Comparison of ENCODE assay signal across 23 mouse cellular contexts in the genomic region with DNA sequence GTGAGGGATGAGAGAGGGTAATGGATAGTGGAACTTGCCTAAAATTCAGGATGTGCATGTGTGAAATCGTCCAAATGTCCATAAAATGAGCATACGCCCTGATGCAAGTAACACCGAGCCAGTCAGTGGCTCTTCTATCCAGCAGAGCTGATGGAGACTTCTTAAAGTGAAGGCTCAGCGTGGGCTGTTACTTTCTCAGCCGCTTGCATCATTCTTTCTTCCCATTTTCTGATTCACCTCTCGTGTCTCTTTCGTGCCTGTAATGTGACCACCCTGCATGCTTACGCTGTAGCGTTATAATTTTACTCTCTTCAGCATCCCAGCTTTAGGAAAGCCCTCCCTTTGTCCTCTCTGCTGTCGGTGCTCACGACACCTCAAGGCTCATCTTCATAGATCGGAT. TPM values are rescaled to one million over a fixed set of nuclear protein-coding genes. Genes with fewer than 3 reads are reported as not detected.
A peak's percentile ranks its signal among the peaks of the same experiment; 100 is the strongest.
DNase-seq lines count a peak whose midpoint lies in the region; ATAC-seq and TF ChIP-seq lines count a peak whose summit lies in the region.
"Had no signal": no experiment of that assay in that cellular context is flagged by ENCODE, and none has a peak within 500 bp of the region (broad histone marks: within the 10 kb centered on the region; RNA-seq: fewer than 3 reads in every experiment).

No protein-coding gene starts in this region.

- peaks cover 11% of the 10 kb centered on the region for H3K4me1 ChIP-seq in testis, adult 2 months (ENCODE audit: control insufficient read depth, insufficient read depth, low read length)
- H3K4me1 ChIP-seq in hindbrain, embryonic 12.5 days = no peaks in the 10 kb centered on the region
- H3K4me1 ChIP-seq: embryonic facial prominence, embryonic 10.5 days; embryonic facial prominence, embryonic 12.5 days; forebrain, embryonic 12.5 days had no signal

- no peak overlapping the region for H3K4me2 ChIP-seq in hindbrain, embryonic 12.5 days (replicated peaks)
- H3K4me2 ChIP-seq: embryonic facial prominence, embryonic 12.5 days; forebrain, embryonic 12.5 days had no signal

- 0 out of 2 replicates have a peak overlapping the region, but pooled peaks have one; percentile 16 for H3K27ac ChIP-seq in testis, adult 2 months (ENCODE audit: control insufficient read depth, insufficient read depth, low read depth, low read length)
- no peak overlapping the region for H3K27ac ChIP-seq in hindbrain, embryonic 12.5 days
- H3K27ac ChIP-seq: embryonic facial prominence, embryonic 10.5 days; embryonic facial prominence, embryonic 12.5 days; forebrain, embryonic 12.5 days had no signal

- peak; percentile 23 for DNase-seq in lung, postnatal 36 days
- no peak for DNase-seq in lung, postnatal 25 days (ENCODE audit: low spot score)
- no peak for DNase-seq in testis, postnatal 14 days (ENCODE audit: low spot score)
- DNase-seq in left cerebral cortex, postnatal 4 days = no peak
- DNase-seq: adrenal gland, postnatal 25 days; cerebellum, adult 11-12 months; cerebellum, adult 2 months; cerebellum, adult 9-10 months; cerebellum, postnatal 10 days; cerebellum, postnatal 25 days had no signal

- no peaks in the 10 kb centered on the region for H3K36me3 ChIP-seq in testis, adult 2 months (ENCODE audit: control insufficient read depth, insufficient read depth, low read length)
- no peaks in the 10 kb centered on the region for H3K36me3 ChIP-seq in hindbrain, embryonic 12.5 days
- H3K36me3 ChIP-seq: embryonic facial prominence, embryonic 10.5 days; embryonic facial prominence, embryonic 12.5 days; forebrain, embryonic 12.5 days had no signal

- no peaks in the 10 kb centered on the region for H3K9me3 ChIP-seq in hindbrain, embryonic 12.5 days (replicated peaks)
- H3K9me3 ChIP-seq: embryonic facial prominence, embryonic 10.5 days; embryonic facial prominence, embryonic 12.5 days; forebrain, embryonic 12.5 days had no signal

- peak; percentile 50 for ATAC-seq in granulocyte monocyte progenitor cell, adult 5-6 weeks (replicated peaks; ENCODE audit: poor library complexity, severe bottlenecking)
- ATAC-seq in megakaryocyte progenitor cell, adult 5-6 weeks (replicated peaks; ENCODE audit: poor library complexity) = peak; percentile 49
- ATAC-seq in hindbrain, embryonic 12.5 days (ENCODE audit: low FRiP score) = no peak
- ATAC-seq: forebrain, embryonic 14.5 days; forebrain, embryonic 16.5 days had no signal

- WGBS in hindbrain, embryonic 12.5 days = 90% methylated on average over 12 of the region's 12 CpGs

- H3K4me3 ChIP-seq in testis, adult 2 months (ENCODE audit: control insufficient read depth, low read depth, low read length) = peak overlapping the region; percentile 47
- no peak overlapping the region for H3K4me3 ChIP-seq in hindbrain, embryonic 12.5 days
- H3K4me3 ChIP-seq: embryonic facial prominence, embryonic 10.5 days; embryonic facial prominence, embryonic 12.5 days; forebrain, embryonic 12.5 days had no signal

- H3K27me3 ChIP-seq in testis, adult 2 months (ENCODE audit: control insufficient read depth, insufficient read depth, low read length) = no peaks in the 10 kb centered on the region
- H3K27me3 ChIP-seq in hindbrain, embryonic 12.5 days = no peaks in the 10 kb centered on the region
- H3K27me3 ChIP-seq: embryonic facial prominence, embryonic 12.5 days; forebrain, embryonic 12.5 days had no signal

- intact Hi-C loops in left cerebral cortex, postnatal 4 days (cut with DNase I) = no loop called here

- TF ChIP-seq CTCF in testis, adult 2 months (IDR thresholded peaks at IDR 0.05; ENCODE audit: control insufficient read depth, insufficient read depth, insufficient replicate concordance, low read depth, low read length) = no peak

- no peak for TF ChIP-seq POLR2A in testis, adult 2 months (IDR thresholded peaks at IDR 0.05; ENCODE audit: control insufficient read depth, low read depth, low read length)

- no peak overlapping the region for H3K9ac ChIP-seq in hindbrain, embryonic 12.5 days
- H3K9ac ChIP-seq: embryonic facial prominence, embryonic 12.5 days; forebrain, embryonic 12.5 days had no signal

RNA-seq across cellular contexts. Expression of a gene that starts 0.5 kb away (rescaled TPM):
- 221 and 263 TPM in 2 replicates for polyA plus RNA-seq in testis, adult 2 months (2012; rRNA removed)
- total RNA-seq in granulocyte monocyte progenitor cell, adult 5-6 weeks (2014; fragmentation: Nextera tagmentation) = 1.1 TPM in 1 of 2 replicates, not detected in the other
- 4.8 TPM in 1 of 2 replicates, not detected in the other for total RNA-seq in granulocyte monocyte progenitor cell, adult 5-6 weeks (2017)
- 1.2 and 1.5 TPM in 2 replicates for total RNA-seq in megakaryocyte progenitor cell, adult 5-6 weeks (2015)
- total RNA-seq in megakaryocyte progenitor cell, adult 5-6 weeks (2017) = 0.54 TPM in 1 of 2 replicates, not detected in the other
- polyA plus RNA-seq in hindbrain, embryonic 12.5 days (2016; fragmentation: Nextera tagmentation; extraction: Ambion mirVana) = 4.5 and 5.0 TPM in 2 replicates
- 1 to 10 TPM; 4.1 to 5.6 TPM for total RNA-seq in left cerebral cortex, postnatal 4 days (2021)
- total RNA-seq: MEL had no signal

RNA-seq across cellular contexts. Expression of a gene that starts 3.2 kb away (rescaled TPM):
- polyA plus RNA-seq in testis, adult 2 months (2012; rRNA removed) = 0.14 and 0.25 TPM in 2 replicates
- total RNA-seq in granulocyte monocyte progenitor cell, adult 5-6 weeks (2014; fragmentation: Nextera tagmentation) = not detected in 2 replicates
- 0.22 and 0.52 TPM in 2 replicates for total RNA-seq in granulocyte monocyte progenitor cell, adult 5-6 weeks (2017)
- 0.37 and 1.2 TPM in 2 replicates for total RNA-seq in megakaryocyte progenitor cell, adult 5-6 weeks (2015)
- total RNA-seq in megakaryocyte progenitor cell, adult 5-6 weeks (2017) = 0.27 and 0.33 TPM in 2 replicates
- not detected in 2 replicates for polyA plus RNA-seq in hindbrain, embryonic 12.5 days (2016; fragmentation: Nextera tagmentation; extraction: Ambion mirVana)
- total RNA-seq in left cerebral cortex, postnatal 4 days (2021) = not detected
- total RNA-seq: ES-E14, MEL had no signal
- polyA plus RNA-seq: C2C12; cerebellum, adult 2 months; cortical plate, adult 2 months; embryonic facial prominence, embryonic 10.5 days; embryonic facial prominence, embryonic 12.5 days; forebrain, embryonic 12.5 days; forebrain, embryonic 14.5 days; forebrain, embryonic 16.5 days had no signal

RNA-seq across cellular contexts. Expression of a gene that starts 17.6 kb away (rescaled TPM):
- polyA plus RNA-seq in testis, adult 2 months (2012; rRNA removed) = 0.76 TPM in 1 of 2 replicates, not detected in the other
- total RNA-seq in granulocyte monocyte progenitor cell, adult 5-6 weeks (2014; fragmentation: Nextera tagmentation) = not detected in 2 replicates
- 4.6 and 18.8 TPM in 2 replicates for total RNA-seq in granulocyte monocyte progenitor cell, adult 5-6 weeks (2017)
- total RNA-seq in megakaryocyte progenitor cell, adult 5-6 weeks (2015) = 4.7 and 10.5 TPM in 2 replicates
- total RNA-seq in megakaryocyte progenitor cell, adult 5-6 weeks (2017) = 1.3 and 5.3 TPM in 2 replicates
- 0.26 and 0.50 TPM in 2 replicates for polyA plus RNA-seq in hindbrain, embryonic 12.5 days (2016; fragmentation: Nextera tagmentation; extraction: Ambion mirVana)
- not detected for total RNA-seq in left cerebral cortex, postnatal 4 days (2021)
- total RNA-seq: MEL had no signal
- polyA plus RNA-seq: forebrain, embryonic 16.5 days had no signal

RNA-seq across cellular contexts. Expression of a gene that starts 20.8 kb away (rescaled TPM):
- 40.2 and 44.7 TPM in 2 replicates for polyA plus RNA-seq in testis, adult 2 months (2012; rRNA removed)
- total RNA-seq in granulocyte monocyte progenitor cell, adult 5-6 weeks (2014; fragmentation: Nextera tagmentation) = 41.2 and 46.9 TPM in 2 replicates
- 67.5 and 84.2 TPM in 2 replicates for total RNA-seq in granulocyte monocyte progenitor cell, adult 5-6 weeks (2017)
- 39.5 and 46.5 TPM in 2 replicates for total RNA-seq in megakaryocyte progenitor cell, adult 5-6 weeks (2015)
- 69.5 and 86.2 TPM in 2 replicates for total RNA-seq in megakaryocyte progenitor cell, adult 5-6 weeks (2017)
- 36.9 and 39.0 TPM in 2 replicates for polyA plus RNA-seq in hindbrain, embryonic 12.5 days (2016; fragmentation: Nextera tagmentation; extraction: Ambion mirVana)
- total RNA-seq in left cerebral cortex, postnatal 4 days (2021) = 10 to 100 TPM; 28.2 to 31.0 TPM

RNA-seq across cellular contexts. Expression of a gene that starts 53.2 kb away (rescaled TPM):
- 4.1 and 5.1 TPM in 2 replicates for polyA plus RNA-seq in testis, adult 2 months (2012; rRNA removed)
- total RNA-seq in granulocyte monocyte progenitor cell, adult 5-6 weeks (2014; fragmentation: Nextera tagmentation) = 5.8 and 17.9 TPM in 2 replicates
- 7.2 and 11.9 TPM in 2 replicates for total RNA-seq in granulocyte monocyte progenitor cell, adult 5-6 weeks (2017)
- total RNA-seq in megakaryocyte progenitor cell, adult 5-6 weeks (2015) = 12.0 and 15.0 TPM in 2 replicates
- 7.1 and 13.5 TPM in 2 replicates for total RNA-seq in megakaryocyte progenitor cell, adult 5-6 weeks (2017)
- polyA plus RNA-seq in hindbrain, embryonic 12.5 days (2016; fragmentation: Nextera tagmentation; extraction: Ambion mirVana) = 8.2 and 9.5 TPM in 2 replicates
- 10 to 100 TPM; 11.9 to 13.9 TPM for total RNA-seq in left cerebral cortex, postnatal 4 days (2021)
